Comparison of ENCODE assay signal across 8 mouse cellular contexts in genomic region chr4:76370041-76370880, GRCm38 (mm10).
DNase-seq lines count a peak whose midpoint lies in the region; ATAC-seq and TF ChIP-seq lines count a peak whose summit lies in the region.

No protein-coding gene starts in this region.

- no peak overlapping the region for H3K4me3 ChIP-seq in heart, embryonic 10.5 days
- no peak overlapping the region for H3K4me3 ChIP-seq in embryonic facial prominence, embryonic 10.5 days
- no peak overlapping the region for H3K4me3 ChIP-seq in heart, embryonic 14.5 days (ENCODE audit: control insufficient read depth in 1 of 2, insufficient read depth in 1 of 2, low read depth in 1 of 2, low read length in 2 of 2)
- no peak overlapping the region for H3K4me3 ChIP-seq in lung, embryonic 14.5 days (ENCODE audit: low read depth, low read length)
- no peak overlapping the region for H3K4me3 ChIP-seq in stomach, embryonic 16.5 days (replicated peaks; ENCODE audit: low read length)

- H3K27me3 ChIP-seq in heart, embryonic 10.5 days (ENCODE audit: insufficient read depth, poor library complexity, severe bottlenecking): no peaks in the 10 kb centered on the region
- H3K27me3 ChIP-seq in embryonic facial prominence, embryonic 10.5 days (replicated peaks; ENCODE audit: low read depth, poor library complexity, severe bottlenecking): no peaks in the 10 kb centered on the region
- H3K27me3 ChIP-seq in heart, embryonic 14.5 days (ENCODE audit: control insufficient read depth, insufficient read depth, low read length): no peaks in the 10 kb centered on the region
- no peaks in the 10 kb centered on the region for H3K27me3 ChIP-seq in lung, embryonic 14.5 days (ENCODE audit: insufficient read depth, low read length)
- H3K27me3 ChIP-seq in stomach, embryonic 16.5 days (ENCODE audit: control insufficient read depth, insufficient read depth, low read length): no peaks in the 10 kb centered on the region

- H3K4me2 ChIP-seq in heart, embryonic 14.5 days (ENCODE audit: low read length): no peak overlapping the region
- peak overlapping the region; percentile 41 for H3K4me2 ChIP-seq in lung, embryonic 14.5 days
- H3K4me2 ChIP-seq in stomach, embryonic 16.5 days (ENCODE audit: low read depth, low read length): peak overlapping the region; percentile 37

- H3K9me3 ChIP-seq in heart, embryonic 10.5 days: no peaks in the 10 kb centered on the region
- no peaks in the 10 kb centered on the region for H3K9me3 ChIP-seq in embryonic facial prominence, embryonic 10.5 days
- no peaks in the 10 kb centered on the region for H3K9me3 ChIP-seq in heart, embryonic 14.5 days (ENCODE audit: control insufficient read depth, low read length)
- H3K9me3 ChIP-seq in lung, embryonic 14.5 days (ENCODE audit: low read depth, low read length): no peaks in the 10 kb centered on the region
- no peaks in the 10 kb centered on the region for H3K9me3 ChIP-seq in stomach, embryonic 16.5 days (replicated peaks; ENCODE audit: control insufficient read depth, low read length)

- no peak for TF ChIP-seq CTCF in lung, embryonic 14.5 days (IDR thresholded peaks at IDR 0.05; ENCODE audit: low read depth)

- H3K4me1 ChIP-seq in heart, embryonic 10.5 days: peaks cover 18% of the 10 kb centered on the region
- H3K4me1 ChIP-seq in embryonic facial prominence, embryonic 10.5 days: peaks cover 42% of the 10 kb centered on the region
- peaks cover 3 to 44% of the 10 kb centered on the region in 2 experiments; a peak in 3 of 4 replicates for H3K4me1 ChIP-seq in heart, embryonic 14.5 days (ENCODE audit: control insufficient read depth in 2 of 2, insufficient read depth in 2 of 2, low read length in 2 of 2)
- peaks cover 19% of the 10 kb centered on the region for H3K4me1 ChIP-seq in lung, embryonic 14.5 days (ENCODE audit: insufficient read depth)
- peaks cover 27% of the 10 kb centered on the region for H3K4me1 ChIP-seq in stomach, embryonic 16.5 days (ENCODE audit: control insufficient read depth, insufficient read depth, low read length)

- peak; percentile 27 to 46 for DNase-seq in heart, adult 18-20 months
- no peak for DNase-seq in heart, embryonic 10.5 days (ENCODE audit: low spot score)
- DNase-seq in embryonic facial prominence, embryonic 10.5 days (ENCODE audit: low spot score): peak; percentile 39
- DNase-seq in kidney, postnatal 10 days: peak; percentile 35
- peak; percentile 93 for DNase-seq in lung, embryonic 14.5 days
- no peak for DNase-seq in natural killer cell, adult 2 months (ENCODE audit: low spot score in 2 of 2)

- no peak overlapping the region for H3K27ac ChIP-seq in heart, embryonic 10.5 days
- no peak overlapping the region for H3K27ac ChIP-seq in embryonic facial prominence, embryonic 10.5 days (replicated peaks)
- H3K27ac ChIP-seq in heart, embryonic 14.5 days (replicated peaks in 1 of 2; ENCODE audit: control insufficient read depth in 1 of 2, insufficient read depth in 1 of 2, low read depth in 2 of 2, low read length in 2 of 2): peak overlapping the region; percentile 2 to 39; a peak in 2 of 4 replicates
- H3K27ac ChIP-seq in lung, embryonic 14.5 days (ENCODE audit: low read depth): peak overlapping the region; percentile 84
- peak overlapping the region; percentile 50; the same call in 1 of the 2 replicates for H3K27ac ChIP-seq in stomach, embryonic 16.5 days (ENCODE audit: low read length)

- no peak overlapping the region for H3K9ac ChIP-seq in heart, embryonic 14.5 days (ENCODE audit: low read length)
- no peak overlapping the region for H3K9ac ChIP-seq in lung, embryonic 14.5 days
- H3K9ac ChIP-seq in stomach, embryonic 16.5 days (ENCODE audit: low read length): no peak overlapping the region

- ATAC-seq in heart, embryonic 14.5 days (ENCODE audit: insufficient number of reproducible peaks, insufficient read depth, low FRiP score, low read depth): no peak
- peak; percentile 96 for ATAC-seq in lung, embryonic 14.5 days (ENCODE audit: insufficient read depth)
- ATAC-seq in stomach, embryonic 16.5 days (ENCODE audit: insufficient read depth, low FRiP score): no peak; the same call in 1 of the 2 replicates

- H3K36me3 ChIP-seq in heart, embryonic 10.5 days: no peaks in the 10 kb centered on the region
- H3K36me3 ChIP-seq in embryonic facial prominence, embryonic 10.5 days (replicated peaks): no peaks in the 10 kb centered on the region
- no peaks in the 10 kb centered on the region for H3K36me3 ChIP-seq in heart, embryonic 14.5 days (ENCODE audit: control insufficient read depth, insufficient read depth, low read length)
- no peaks in the 10 kb centered on the region for H3K36me3 ChIP-seq in lung, embryonic 14.5 days (ENCODE audit: insufficient read depth)
- H3K36me3 ChIP-seq in stomach, embryonic 16.5 days (ENCODE audit: control insufficient read depth, insufficient read depth, low read length): no peaks in the 10 kb centered on the region

- 75% methylated on average over 4 of the region's 4 CpGs for WGBS in heart, embryonic 10.5 days
- 66% methylated on average over 4 of the region's 4 CpGs for WGBS in embryonic facial prominence, embryonic 10.5 days
- WGBS in heart, embryonic 14.5 days: 71% methylated on average over 4 of the region's 4 CpGs
- WGBS in lung, embryonic 14.5 days: 35% methylated on average over 4 of the region's 4 CpGs
- WGBS in stomach, embryonic 16.5 days: 42% methylated on average over 4 of the region's 4 CpGs

Comparison
In these comparisons a context has a peak if more than half of its experiments do, and no peak if none do; other contexts are left out.
1. DNase-seq: peak in heart, adult 18-20 months (2 of 2), embryonic facial prominence, embryonic 10.5 days (single experiment), kidney, postnatal 10 days (single experiment) and lung, embryonic 14.5 days (single experiment); none in heart, embryonic 10.5 days (single experiment) and natural killer cell, adult 2 months (0 of 2).
2. H3K27ac ChIP-seq: peak in heart, embryonic 14.5 days (2 of 2), lung, embryonic 14.5 days (single experiment) and stomach, embryonic 16.5 days (single experiment); none in heart, embryonic 10.5 days (single experiment) and embryonic facial prominence, embryonic 10.5 days (single experiment).